ENCODE assay signal across 9 mouse cellular contexts in the genomic region with DNA sequence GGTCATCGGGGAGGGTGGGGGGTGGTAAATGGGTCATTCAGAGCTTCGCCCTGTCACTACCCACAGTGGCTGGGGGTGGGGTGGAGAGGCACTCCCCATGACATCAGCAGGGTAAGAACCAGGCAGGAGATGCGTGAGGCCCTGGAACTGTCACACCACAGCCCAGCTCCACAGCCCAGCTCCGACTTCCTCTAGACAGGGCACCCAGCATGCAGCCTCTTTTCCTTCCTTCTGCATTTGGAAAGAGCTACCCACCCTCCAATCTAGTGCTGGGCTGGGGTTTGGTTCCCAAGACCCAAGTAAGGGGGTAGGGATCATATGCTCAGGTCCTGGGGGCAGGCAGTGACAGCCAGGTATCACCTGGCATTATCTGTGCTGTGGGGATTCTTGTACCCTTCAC.
DNase-seq lines count a peak whose midpoint lies in the region; ATAC-seq and TF ChIP-seq lines count a peak whose summit lies in the region.
"Had no signal": no experiment of that assay in that cellular context is flagged by ENCODE, and none has a peak within 500 bp of the region (broad histone marks: within the 10 kb centered on the region; RNA-seq: fewer than 3 reads in every experiment).

No protein-coding gene starts in this region.

- no peak overlapping the region for H3K4me3 ChIP-seq in kidney, embryonic 15.5 days (replicated peaks)
- H3K4me3 ChIP-seq in bone marrow, adult 2 months (replicated peaks; ENCODE audit: control insufficient read depth, low read depth, low read length), result no peak overlapping the region
- no peak overlapping the region for H3K4me3 ChIP-seq in limb, embryonic 10.5 days
- H3K4me3 ChIP-seq: limb, embryonic 12.5 days had no signal

- ATAC-seq in kidney, embryonic 15.5 days (replicated peaks; ENCODE audit: low FRiP score), result no peak
- no peak for ATAC-seq in activated CD4-positive, CD25-positive, alpha-beta regulatory T cell, adult 4 months

- H3K4me2 ChIP-seq in kidney, embryonic 15.5 days, result no peak overlapping the region
- H3K4me2 ChIP-seq: limb, embryonic 12.5 days had no signal

- 0 out of 2 replicates have a peak overlapping the region, but pooled peaks have one; percentile 0 for H3K27ac ChIP-seq in kidney, embryonic 15.5 days
- peak overlapping the region; percentile 96 for H3K27ac ChIP-seq in bone marrow, adult 2 months (ENCODE audit: control insufficient read depth, insufficient read depth, low read depth, low read length, poor library complexity)
- H3K27ac ChIP-seq in limb, embryonic 10.5 days, result peak overlapping the region; percentile 56; the same call in 1 of the 2 replicates
- H3K27ac ChIP-seq: limb, embryonic 12.5 days had no signal

- peak; percentile 45; the same call in 1 of the 2 replicates for TF ChIP-seq POLR2A in bone marrow, adult 2 months (IDR thresholded peaks at IDR 0.05; ENCODE audit: borderline replicate concordance, control insufficient read depth, low read depth, low read length)

- no peak for TF ChIP-seq CTCF in bone marrow, adult 2 months (IDR thresholded peaks at IDR 0.05; ENCODE audit: control insufficient read depth, insufficient read depth, low read length)

- 74% methylated on average over 4 of the region's 4 CpGs for WGBS in kidney, embryonic 15.5 days
- 20% methylated on average over 4 of the region's 4 CpGs for WGBS in bone marrow, adult 2 months
- 65% methylated on average over 4 of the region's 4 CpGs for WGBS in limb, embryonic 10.5 days

- peaks cover 24% of the 10 kb centered on the region for H3K4me1 ChIP-seq in kidney, embryonic 15.5 days
- H3K4me1 ChIP-seq in bone marrow, adult 2 months (ENCODE audit: control insufficient read depth, insufficient read depth, low read length), result peaks cover 21% of the 10 kb centered on the region
- peaks cover 62% of the 10 kb centered on the region for H3K4me1 ChIP-seq in limb, embryonic 10.5 days

- DNase-seq in kidney, postnatal 36 days, result no peak
- no peak for DNase-seq in limb, embryonic 10.5 days (ENCODE audit: low spot score)
- DNase-seq in natural killer cell, adult 2 months (ENCODE audit: low spot score in 2 of 2), result peak; percentile 76 to 86
- no peak for DNase-seq in embryo, embryonic 9.5 days (ENCODE audit: extremely low spot score)
- no peak for DNase-seq in frontal cortex, postnatal 14 days (ENCODE audit: low spot score in 2 of 2)

- no peaks in the 10 kb centered on the region for H3K36me3 ChIP-seq in kidney, embryonic 15.5 days
- no peaks in the 10 kb centered on the region for H3K36me3 ChIP-seq in limb, embryonic 10.5 days
- H3K36me3 ChIP-seq: limb, embryonic 12.5 days had no signal

- no peaks in the 10 kb centered on the region for H3K9me3 ChIP-seq in kidney, embryonic 15.5 days (replicated peaks)
- H3K9me3 ChIP-seq in limb, embryonic 10.5 days (replicated peaks), result no peaks in the 10 kb centered on the region
- H3K9me3 ChIP-seq: limb, embryonic 12.5 days had no signal

- no peaks in the 10 kb centered on the region for H3K27me3 ChIP-seq in kidney, embryonic 15.5 days
- H3K27me3 ChIP-seq in limb, embryonic 10.5 days (ENCODE audit: low read depth, poor library complexity, severe bottlenecking), result peaks cover 4% of the 10 kb centered on the region; the same call in 1 of the 2 replicates
- H3K27me3 ChIP-seq: limb, embryonic 12.5 days had no signal

- no peak overlapping the region for H3K9ac ChIP-seq in kidney, embryonic 15.5 days
- H3K9ac ChIP-seq: limb, embryonic 12.5 days had no signal

Comparison
In these comparisons a context has a peak if more than half of its experiments do, and no peak if none do; other contexts are left out.
1. H3K27ac ChIP-seq: peak in every context shown above with its lines; median percentile 96 in bone marrow, adult 2 months; 56 in limb, embryonic 10.5 days; 0 in kidney, embryonic 15.5 days.
2. DNase-seq: peak in natural killer cell, adult 2 months (2 of 2); none in kidney, postnatal 36 days (0 of 2), limb, embryonic 10.5 days (single experiment), embryo, embryonic 9.5 days (single experiment) and frontal cortex, postnatal 14 days (0 of 2).